Mouse (Mus musculus): ENCODE data around the gene Drd1. TPM values are rescaled to one million over a fixed set of nuclear protein-coding genes. Genes with fewer than 3 reads are reported as not detected.

Drd1 gene
- polyA plus RNA-seq, 1 experiment from 2014 or later, result not detected

- Histone ChIP-seq H3K36me3 (ENCODE audit: control insufficient read depth, insufficient read depth) (no peaks in the 10 kb centered on the region), H3K9me3 (replicated peaks; ENCODE audit: control insufficient read depth, low read length) (no peaks in the 10 kb centered on the region), H3K27me3 (ENCODE audit: control insufficient read depth, insufficient read depth, low read depth, low read length) (no peaks in the 10 kb centered on the region), H3K4me2 (ENCODE audit: low read depth, low read length) (no peak overlapping the region), H3K4me1 (ENCODE audit: control insufficient read depth, low read depth, low read length) (peaks cover 34% of the 10 kb centered on the region), H3K9ac (ENCODE audit: low read depth, low read length) (no peak overlapping the region), H3K4me3 (ENCODE audit: low read depth, low read length) (no peak overlapping the region), H3K27ac (ENCODE audit: low read length) (peak overlapping the region; percentile 49)
- WGBS (ENCODE audit: insufficient replicate concordance), result 71% methylated on average over 11 of the region's 11 CpGs
- ATAC-seq (ENCODE audit: low read depth), result peak; percentile 65
Observed at GRCm38 (mm10) chr13:54076762-54077460, 21.4 kb upstream of the Drd1 start.

GRCm38 (mm10) chr13:54076051-54076450 lies 20.5 kb upstream of the Drd1 start:
- Histone ChIP-seq H3K27me3 (ENCODE audit: control insufficient read depth, insufficient read depth, low read depth, low read length) (no peaks in the 10 kb centered on the region), H3K36me3 (ENCODE audit: control insufficient read depth, insufficient read depth) (no peaks in the 10 kb centered on the region), H3K27ac (ENCODE audit: low read length) (0 out of 2 replicates have a peak overlapping the region, but pooled peaks have one; percentile 24), H3K4me3 (ENCODE audit: low read depth, low read length) (no peak overlapping the region), H3K4me2 (ENCODE audit: low read depth, low read length) (no peak overlapping the region), H3K9me3 (replicated peaks; ENCODE audit: control insufficient read depth, low read length) (no peaks in the 10 kb centered on the region), H3K4me1 (ENCODE audit: control insufficient read depth, low read depth, low read length) (peaks cover 34% of the 10 kb centered on the region), H3K9ac (ENCODE audit: low read depth, low read length) (no peak overlapping the region)
- ATAC-seq (ENCODE audit: low read depth), result no peak
- 79% methylated on average over 6 of the region's 6 CpGs for WGBS (ENCODE audit: insufficient replicate concordance)

- no peak overlapping the region for H3K27ac ChIP-seq (ENCODE audit: low read length)
- H3K4me1 ChIP-seq (ENCODE audit: control insufficient read depth, low read depth, low read length), result peaks cover 32% of the 10 kb centered on the region
- H3K9me3 ChIP-seq (replicated peaks; ENCODE audit: control insufficient read depth, low read length), result no peaks in the 10 kb centered on the region
- H3K4me3 ChIP-seq (ENCODE audit: low read depth, low read length), result no peak overlapping the region
- 60% methylated on average over 2 of the region's 2 CpGs for WGBS (ENCODE audit: insufficient replicate concordance)
- H3K4me2 ChIP-seq (ENCODE audit: low read depth, low read length), result no peak overlapping the region
- no peaks in the 10 kb centered on the region for H3K27me3 ChIP-seq (ENCODE audit: control insufficient read depth, insufficient read depth, low read depth, low read length)
- H3K36me3 ChIP-seq (ENCODE audit: control insufficient read depth, insufficient read depth), result no peaks in the 10 kb centered on the region
- H3K9ac ChIP-seq (ENCODE audit: low read depth, low read length), result no peak overlapping the region
- no peak for ATAC-seq (ENCODE audit: low read depth)
Observed at GRCm38 (mm10) chr13:54075416-54075815, 19.9 kb upstream of the Drd1 start.

GRCm38 (mm10) chr13:54073491-54073890 lies 18.0 kb upstream of the Drd1 start:
- peak overlapping the region; percentile 86 for H3K4me3 ChIP-seq (ENCODE audit: low read depth, low read length)
- no peaks in the 10 kb centered on the region for H3K36me3 ChIP-seq (ENCODE audit: control insufficient read depth, insufficient read depth)
- H3K9ac ChIP-seq (ENCODE audit: low read depth, low read length), result no peak overlapping the region; the same call in 1 of the 2 replicates
- peaks cover 14% of the 10 kb centered on the region for H3K4me1 ChIP-seq (ENCODE audit: control insufficient read depth, low read depth, low read length)
- H3K27ac ChIP-seq (ENCODE audit: low read length), result peak overlapping the region; percentile 88; the same call in 1 of the 2 replicates
- H3K27me3 ChIP-seq (ENCODE audit: control insufficient read depth, insufficient read depth, low read depth, low read length), result no peaks in the 10 kb centered on the region
- ATAC-seq (ENCODE audit: low read depth), result no peak
- peak overlapping the region; percentile 62 for H3K4me2 ChIP-seq (ENCODE audit: low read depth, low read length)
- 46% methylated on average over 2 of the region's 2 CpGs for WGBS (ENCODE audit: insufficient replicate concordance)
- H3K9me3 ChIP-seq (replicated peaks; ENCODE audit: control insufficient read depth, low read length), result no peaks in the 10 kb centered on the region

GRCm38 (mm10) chr13:54073066-54073465 lies 17.6 kb upstream of the Drd1 start:
- WGBS (ENCODE audit: insufficient replicate concordance), result 0% methylated on average over 1 of the region's 1 CpGs
- H3K4me2 ChIP-seq (ENCODE audit: low read depth, low read length), result peak overlapping the region; percentile 62
- H3K9me3 ChIP-seq (replicated peaks; ENCODE audit: control insufficient read depth, low read length), result no peaks in the 10 kb centered on the region

DNA sequence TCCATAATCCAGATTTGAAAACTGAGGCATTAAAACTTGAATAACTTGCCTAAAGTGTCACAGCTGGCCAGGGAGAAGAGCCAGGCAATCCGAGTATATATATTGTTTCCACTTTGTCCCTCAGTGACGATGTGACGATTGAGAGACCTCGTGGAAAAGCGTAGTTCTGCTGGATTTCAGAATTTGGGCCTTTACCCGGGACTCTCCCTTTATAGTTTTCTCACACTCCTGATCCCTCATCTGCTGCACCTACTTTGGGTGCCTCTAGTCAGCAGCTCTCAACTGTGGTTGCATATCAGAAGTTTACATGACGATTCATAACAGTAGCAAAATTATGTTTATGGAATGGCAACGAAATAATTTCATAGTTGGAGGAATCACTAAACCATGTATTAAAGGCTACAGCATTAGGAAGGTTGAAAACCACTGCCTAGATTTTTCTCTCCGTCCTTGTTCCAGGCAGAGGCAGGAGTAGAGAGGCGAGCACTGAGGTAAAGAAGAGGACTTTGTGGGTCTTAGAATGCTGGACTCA lies 17.1 kb upstream of the Drd1 start:
- WGBS (ENCODE audit: insufficient replicate concordance), result 6% methylated on average over 10 of the region's 10 CpGs
- peak overlapping the region; percentile 87 for H3K9ac ChIP-seq (ENCODE audit: low read depth, low read length)
- no peaks in the 10 kb centered on the region for H3K9me3 ChIP-seq (replicated peaks; ENCODE audit: control insufficient read depth, low read length)
- H3K4me1 ChIP-seq (ENCODE audit: control insufficient read depth, low read depth, low read length), result peaks cover 13% of the 10 kb centered on the region
- ATAC-seq (ENCODE audit: low read depth), result no peak
- peak overlapping the region; percentile 88 for H3K27ac ChIP-seq (ENCODE audit: low read length)
- peak overlapping the region; percentile 62 for H3K4me2 ChIP-seq (ENCODE audit: low read depth, low read length)
- peak overlapping the region; percentile 86 for H3K4me3 ChIP-seq (ENCODE audit: low read depth, low read length)
- no peaks in the 10 kb centered on the region for H3K36me3 ChIP-seq (ENCODE audit: control insufficient read depth, insufficient read depth)
- H3K27me3 ChIP-seq (ENCODE audit: control insufficient read depth, insufficient read depth, low read depth, low read length), result no peaks in the 10 kb centered on the region

More at GRCm38 (mm10) chr13:54073066-54073465, 17.6 kb upstream of the Drd1 start:
- peaks cover 13% of the 10 kb centered on the region for H3K4me1 ChIP-seq (ENCODE audit: control insufficient read depth, low read depth, low read length)
- H3K9ac ChIP-seq (ENCODE audit: low read depth, low read length), result peak overlapping the region; percentile 87
- peak overlapping the region; percentile 88 for H3K27ac ChIP-seq (ENCODE audit: low read length)
- ATAC-seq (ENCODE audit: low read depth), result peak; percentile 64
- no peaks in the 10 kb centered on the region for H3K27me3 ChIP-seq (ENCODE audit: control insufficient read depth, insufficient read depth, low read depth, low read length)
- H3K36me3 ChIP-seq (ENCODE audit: control insufficient read depth, insufficient read depth), result no peaks in the 10 kb centered on the region
- H3K4me3 ChIP-seq (ENCODE audit: low read depth, low read length), result peak overlapping the region; percentile 86

DNA sequence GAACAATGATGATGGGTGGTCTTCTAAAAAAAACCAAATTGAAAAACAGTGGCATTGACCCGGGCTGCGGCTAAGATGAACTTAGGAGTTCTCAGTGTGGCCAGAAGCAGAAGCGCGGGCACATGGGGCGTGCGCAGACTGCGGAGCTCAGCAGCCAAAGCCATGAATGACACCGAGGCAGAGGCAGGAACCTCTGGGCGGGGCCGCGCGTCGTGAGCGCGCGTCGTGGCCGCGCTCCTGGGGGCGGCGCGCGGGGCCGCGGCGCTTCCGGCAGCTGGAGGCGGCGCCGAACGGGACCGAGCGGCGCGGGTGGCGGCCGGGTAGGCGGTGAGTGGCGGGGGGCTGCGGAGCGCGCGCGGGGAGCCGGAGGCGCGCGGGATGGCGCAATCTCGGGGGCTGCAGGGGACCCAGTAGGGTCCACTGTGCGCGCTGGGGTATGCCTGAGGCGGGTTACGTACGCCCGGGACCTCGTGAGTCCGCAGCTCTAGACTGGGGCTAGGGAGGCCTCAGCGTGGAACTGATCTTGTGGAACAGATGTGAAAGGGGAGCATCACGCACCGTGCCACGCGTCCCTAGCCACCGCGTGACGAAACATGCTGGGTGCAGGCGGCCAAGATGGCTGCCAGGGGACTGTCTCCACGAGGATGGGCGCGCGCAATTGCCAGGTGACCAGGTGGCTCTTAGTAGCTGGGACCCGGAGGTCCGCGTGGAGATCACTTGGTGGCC lies 16.3 kb upstream of the Drd1 start, which contains the start of gene Sfxn1:
TSS of gene Sfxn1 (plus strand) at position 264 of the 726 bp plus-strand sequence.
- ATAC-seq (ENCODE audit: low read depth), result peak; percentile 86
- Histone ChIP-seq H3K36me3 (ENCODE audit: control insufficient read depth, insufficient read depth) (no peaks in the 10 kb centered on the region), H3K4me3 (ENCODE audit: low read depth, low read length) (peak within 1 kb of the TSS; percentile 86), H3K27ac (ENCODE audit: low read length) (peak within 1 kb of the TSS; percentile 88), H3K4me2 (ENCODE audit: low read depth, low read length) (peak within 1 kb of the TSS; percentile 62), H3K9ac (ENCODE audit: low read depth, low read length) (peak within 1 kb of the TSS; percentile 87), H3K9me3 (replicated peaks; ENCODE audit: control insufficient read depth, low read length) (no peaks in the 10 kb centered on the region), H3K4me1 (ENCODE audit: control insufficient read depth, low read depth, low read length) (peaks cover 13% of the 10 kb centered on the region), H3K27me3 (ENCODE audit: control insufficient read depth, insufficient read depth, low read depth, low read length) (no peaks in the 10 kb centered on the region)
- under 1% methylated on average over 60 of the region's 74 CpGs for WGBS (ENCODE audit: insufficient replicate concordance)

DNA sequence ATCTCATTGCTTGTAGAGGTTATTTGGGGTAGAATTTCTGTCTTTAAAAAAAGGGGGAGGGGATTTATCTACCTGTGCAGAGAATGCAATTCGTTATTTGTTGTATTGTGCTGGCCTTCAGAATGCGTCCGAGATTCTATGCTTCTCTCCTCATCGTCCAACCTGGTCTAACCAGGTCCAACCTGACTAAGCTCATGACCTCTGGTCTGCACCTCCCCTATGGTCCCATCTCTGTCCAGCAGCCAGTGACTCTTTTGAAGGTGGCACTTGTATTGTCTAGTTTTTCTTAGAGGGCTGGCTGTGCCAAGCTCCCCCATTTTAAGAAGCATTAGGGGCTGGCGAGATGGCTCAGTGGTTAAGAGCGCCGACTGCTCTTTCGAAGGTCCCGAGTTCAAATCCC lies 15.5 kb upstream of the Drd1 start:
- no peak for ATAC-seq (ENCODE audit: low read depth)
- 83% methylated on average over 9 of the region's 9 CpGs for WGBS (ENCODE audit: insufficient replicate concordance)
- no peak overlapping the region for H3K4me3 ChIP-seq (ENCODE audit: low read depth, low read length)

More for the DNA sequence above, 15.5 kb upstream of the Drd1 start:
- Histone ChIP-seq H3K4me1 (ENCODE audit: control insufficient read depth, low read depth, low read length) (peaks cover 13% of the 10 kb centered on the region), H3K27me3 (ENCODE audit: control insufficient read depth, insufficient read depth, low read depth, low read length) (no peaks in the 10 kb centered on the region), H3K9ac (ENCODE audit: low read depth, low read length) (no peak overlapping the region), H3K27ac (ENCODE audit: low read length) (no peak overlapping the region), H3K36me3 (ENCODE audit: control insufficient read depth, insufficient read depth) (no peaks in the 10 kb centered on the region), H3K4me2 (ENCODE audit: low read depth, low read length) (no peak overlapping the region), H3K9me3 (replicated peaks; ENCODE audit: control insufficient read depth, low read length) (no peaks in the 10 kb centered on the region)

All from liver, embryonic 16.5 days (tissue).